Comparison of ENCODE assay signal across 8 mouse cellular contexts in the genomic region with DNA sequence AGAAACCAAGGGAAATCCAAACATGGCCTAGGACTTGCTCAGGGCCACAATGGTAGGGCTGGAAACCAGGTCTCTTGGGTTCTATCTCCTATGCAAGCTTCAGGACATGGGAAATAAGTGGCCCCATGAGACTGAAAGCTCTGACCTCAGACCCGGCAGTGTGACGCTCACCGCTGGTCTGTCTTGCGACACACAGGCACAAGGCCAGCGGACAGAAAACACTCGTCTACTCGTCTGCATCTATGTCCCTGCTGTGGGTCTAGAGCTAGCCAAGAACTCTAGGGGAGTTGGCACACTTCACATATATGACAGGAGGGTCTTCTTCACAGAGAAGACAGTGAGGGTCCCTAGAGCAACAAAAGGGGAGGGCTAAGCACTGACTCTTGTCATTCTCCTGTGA. TPM values are rescaled to one million over a fixed set of nuclear protein-coding genes. Genes with fewer than 3 reads are reported as not detected.
DNase-seq lines count a peak whose midpoint lies in the region; ATAC-seq lines count a peak whose summit lies in the region.

No protein-coding gene starts in this region.

- H3K4me3 ChIP-seq in embryonic facial prominence, embryonic 15.5 days (replicated peaks) = no peak overlapping the region
- H3K4me3 ChIP-seq in hindbrain, embryonic 13.5 days = no peak overlapping the region

- WGBS in embryonic facial prominence, embryonic 15.5 days = 59% methylated on average over 7 of the region's 7 CpGs
- 27% methylated on average over 7 of the region's 7 CpGs for WGBS in hindbrain, embryonic 13.5 days

- no peak for ATAC-seq in embryonic facial prominence, embryonic 15.5 days (ENCODE audit: insufficient number of reproducible peaks, low FRiP score, low TSS enrichment, low read depth)
- ATAC-seq in hindbrain, embryonic 13.5 days (ENCODE audit: low FRiP score) = 0 out of 2 replicates have a peak, but pooled peaks have one; percentile 16

- DNase-seq in gastrocnemius, adult 18-20 months (ENCODE audit: low spot score) = peak; percentile 70
- no peak for DNase-seq in gastrocnemius, adult 8-10 months (ENCODE audit: low spot score in 2 of 2)
- peak; percentile 83 for DNase-seq in lung, postnatal 36 days
- no peak for DNase-seq in frontal cortex, postnatal 36 days (ENCODE audit: low spot score in 2 of 2)
- no peak for DNase-seq in thymus, postnatal 10 days (ENCODE audit: low spot score in 2 of 2)
- DNase-seq in thymus, postnatal 25 days = no peak

- H3K9me3 ChIP-seq in embryonic facial prominence, embryonic 15.5 days (replicated peaks) = no peaks in the 10 kb centered on the region
- H3K9me3 ChIP-seq in hindbrain, embryonic 13.5 days = no peaks in the 10 kb centered on the region

- no peaks in the 10 kb centered on the region for H3K27me3 ChIP-seq in embryonic facial prominence, embryonic 15.5 days
- no peaks in the 10 kb centered on the region for H3K27me3 ChIP-seq in hindbrain, embryonic 13.5 days

- H3K27ac ChIP-seq in embryonic facial prominence, embryonic 15.5 days (replicated peaks) = peak overlapping the region; percentile 13; the same call in 1 of the 2 replicates
- peak overlapping the region; percentile 81 for H3K27ac ChIP-seq in hindbrain, embryonic 13.5 days

- no peaks in the 10 kb centered on the region for H3K36me3 ChIP-seq in embryonic facial prominence, embryonic 15.5 days
- H3K36me3 ChIP-seq in hindbrain, embryonic 13.5 days = no peaks in the 10 kb centered on the region

- no peak overlapping the region for H3K9ac ChIP-seq in embryonic facial prominence, embryonic 15.5 days
- no peak overlapping the region; the same call in 1 of the 2 replicates for H3K9ac ChIP-seq in hindbrain, embryonic 13.5 days

- peaks cover 67% of the 10 kb centered on the region for H3K4me1 ChIP-seq in embryonic facial prominence, embryonic 15.5 days
- H3K4me1 ChIP-seq in hindbrain, embryonic 13.5 days (replicated peaks) = peaks cover 93% of the 10 kb centered on the region

- no peak overlapping the region for H3K4me2 ChIP-seq in embryonic facial prominence, embryonic 15.5 days (replicated peaks)
- peak overlapping the region; percentile 15; the same call in 1 of the 2 replicates for H3K4me2 ChIP-seq in hindbrain, embryonic 13.5 days

RNA-seq across cellular contexts. Expression of a gene that starts 10.7 kb away (rescaled TPM):
- total RNA-seq in gastrocnemius, adult 18-20 months (2021) = 100 to 1,000 TPM; 217 to 250 TPM
- total RNA-seq in gastrocnemius, adult 8-10 months (2022) = 100 to 1,000 TPM; 215 to 257 (median 231) TPM
- polyA plus RNA-seq in embryonic facial prominence, embryonic 15.5 days (2015; fragmentation: Nextera tagmentation; extraction: Ambion mirVana) = 42.8 and 44.4 TPM in 2 replicates
- 22.0 and 23.1 TPM in 2 replicates for polyA plus RNA-seq in hindbrain, embryonic 13.5 days (2015; fragmentation: Nextera tagmentation; extraction: Ambion mirVana)

RNA-seq across cellular contexts. Expression of a gene that starts 51.2 kb away (rescaled TPM):
- total RNA-seq in gastrocnemius, adult 18-20 months (2021) = not detected
- total RNA-seq in gastrocnemius, adult 8-10 months (2022) = not detected
- polyA plus RNA-seq in embryonic facial prominence, embryonic 15.5 days (2015; fragmentation: Nextera tagmentation; extraction: Ambion mirVana) = 4.6 and 7.1 TPM in 2 replicates
- 15.5 and 15.6 TPM in 2 replicates for polyA plus RNA-seq in hindbrain, embryonic 13.5 days (2015; fragmentation: Nextera tagmentation; extraction: Ambion mirVana)

Comparison
In these comparisons a context has a peak if more than half of its experiments do, and no peak if none do; other contexts are left out.
1. DNase-seq: peak in gastrocnemius, adult 18-20 months (single experiment) and lung, postnatal 36 days (single experiment); none in gastrocnemius, adult 8-10 months (0 of 2), frontal cortex, postnatal 36 days (0 of 2), thymus, postnatal 10 days (0 of 2) and thymus, postnatal 25 days (single experiment).